Mouse (Mus musculus) forebrain, embryonic 12.5 days (tissue): Measurements from ENCODE around the gene Tssk4. TPM values are rescaled to one million over a fixed set of nuclear protein-coding genes. Genes with fewer than 3 reads are reported as not detected.

ENCODE experiments used
- ATAC-seq: fragments of 200-750 bp; cut with Nextera tagmentation; 2 replicates; pipeline ENCODE4 v1.8.0; 2017; ENCODE audit warnings: moderate TSS enrichment; ENCODE audit not compliant: low FRiP score
- H3K27ac ChIP-seq: fragments of 300-500 bp; sonication (generic); 2 replicates; pipeline ENCODE4 v1.5.1; 2016; ENCODE audit warnings: mild to moderate bottlenecking
- H3K27me3 ChIP-seq: fragments of 300-500 bp; sonication (generic); 2 replicates; pipeline ENCODE4 v1.6.1; 2016; ENCODE audit warnings: mild to moderate bottlenecking
- H3K36me3 ChIP-seq: fragments of 300-500 bp; sonication (generic); replicated peaks from 2 replicates; pipeline ENCODE4 v1.6.1; 2016; ENCODE audit warnings: mild to moderate bottlenecking
- H3K4me1 ChIP-seq: fragments of 300-500 bp; sonication (generic); 2 replicates; pipeline ENCODE4 v1.6.1; 2016
- H3K4me2 ChIP-seq: fragments of 300-500 bp; sonication (generic); 2 replicates; pipeline ENCODE4 v1.6.1; 2016; ENCODE audit warnings: mild to moderate bottlenecking, moderate library complexity
- H3K4me3 ChIP-seq: fragments of 300-500 bp; sonication (generic); replicated peaks from 2 replicates; pipeline ENCODE4 v1.5.1; 2016; ENCODE audit warnings: mild to moderate bottlenecking
- H3K9ac ChIP-seq: fragments of 300-500 bp; sonication (generic); 2 replicates; pipeline ENCODE4 v1.6.1; 2016; ENCODE audit warnings: mild to moderate bottlenecking
- H3K9me3 ChIP-seq: fragments of 300-500 bp; sonication (generic); 2 replicates; pipeline ENCODE4 v1.6.1; 2016
- WGBS: fragments of 180-500 bp; shearing (Covaris S2); methylation state at CpG from one replicate; pipeline ENCODE4 v1.1.7; 2016; 5-methylcytosine and 5-hydroxymethylcytosine counted together
- polyA plus RNA-seq: library from polyadenylated mRNA; unstranded; fragments of >200 nt; fragmentation: Nextera tagmentation; extraction: Ambion mirVana; gene quantifications from 2 replicates; pipeline ENCODE4 v1.2.1, GENCODE M21; 2016

Tssk4 gene
- polyA plus RNA-seq, 1 experiment from 2014 or later = 0.68 TPM

GRCm38 (mm10) chr14:55618486-55619195 is 31.3 kb upstream of the Tssk4 start:
- H3K4me3 ChIP-seq = peak overlapping the region; percentile 19
- no peak for ATAC-seq
- H3K27me3 ChIP-seq = 0 out of 2 replicates have a peak, but pooled peaks cover 2% of the 10 kb centered on the region
- H3K9ac ChIP-seq = 0 out of 2 replicates have a peak overlapping the region, but pooled peaks have one; percentile 18
- 59% methylated on average over 22 of the region's 22 CpGs for WGBS
- peak overlapping the region; percentile 35 for H3K4me2 ChIP-seq
- H3K36me3 ChIP-seq = no peaks in the 10 kb centered on the region
- 0 out of 2 replicates have a peak, but pooled peaks cover 2% of the 10 kb centered on the region for H3K4me1 ChIP-seq
- no peaks in the 10 kb centered on the region for H3K9me3 ChIP-seq
- no peak overlapping the region for H3K27ac ChIP-seq

- no peaks in the 10 kb centered on the region for H3K4me1 ChIP-seq
- H3K27me3 ChIP-seq = no peaks in the 10 kb centered on the region
- 93% methylated on average over 27 of the region's 27 CpGs for WGBS
- peaks cover 94% of the 10 kb centered on the region for H3K36me3 ChIP-seq
- H3K4me2 ChIP-seq = no peak overlapping the region
- no peak overlapping the region for H3K4me3 ChIP-seq
- H3K9me3 ChIP-seq = no peaks in the 10 kb centered on the region
- no peak overlapping the region for H3K9ac ChIP-seq
- ATAC-seq = no peak
- H3K27ac ChIP-seq = no peak overlapping the region
These were observed 21.7 kb upstream of the Tssk4 start for GRCm38 (mm10) chr14:55628077-55628827.

GRCm38 (mm10) chr14:55629312-55629711 is 20.7 kb upstream of the Tssk4 start:
- no peak for ATAC-seq
- Histone ChIP-seq H3K9ac (no peak overlapping the region), H3K9me3 (no peaks in the 10 kb centered on the region), H3K4me2 (no peak overlapping the region), H3K27me3 (no peaks in the 10 kb centered on the region), H3K4me3 (no peak overlapping the region), H3K27ac (no peak overlapping the region), H3K36me3 (peaks cover 99% of the 10 kb centered on the region), H3K4me1 (peaks cover 4% of the 10 kb centered on the region; the same call in 1 of the 2 replicates)
- 59% methylated on average over 5 of the region's 5 CpGs for WGBS

- Histone ChIP-seq H3K4me1 (peaks cover 18% of the 10 kb centered on the region), H3K36me3 (peaks cover 77% of the 10 kb centered on the region), H3K9ac (peak overlapping the region; percentile 82), H3K4me3 (peak overlapping the region; percentile 68), H3K27ac (peak overlapping the region; percentile 80), H3K4me2 (peak overlapping the region; percentile 91), H3K27me3 (no peaks in the 10 kb centered on the region), H3K9me3 (no peaks in the 10 kb centered on the region)
- WGBS = 4% methylated on average over 23 of the region's 23 CpGs
- peak; percentile 5 for ATAC-seq
These were observed 15.0 kb upstream of the Tssk4 start for GRCm38 (mm10) chr14:55634874-55635522.

GRCm38 (mm10) chr14:55635523-55636007 is 14.4 kb upstream of the Tssk4 start, which contains the start of gene Ipo4:
TSS of gene Ipo4 (minus strand) at chr14:55635957.
- no peaks in the 10 kb centered on the region for H3K9me3 ChIP-seq
- H3K4me2 ChIP-seq = peak within 1 kb of the TSS; percentile 91
- 2% methylated on average over 33 of the region's 33 CpGs for WGBS
- H3K27me3 ChIP-seq = no peaks in the 10 kb centered on the region
- peak within 1 kb of the TSS; percentile 82 for H3K9ac ChIP-seq
- peak within 1 kb of the TSS; percentile 68 for H3K4me3 ChIP-seq
- peak within 1 kb of the TSS; percentile 80 for H3K27ac ChIP-seq
- ATAC-seq = peak; percentile 91
- H3K4me1 ChIP-seq = peaks cover 18% of the 10 kb centered on the region
- peaks cover 77% of the 10 kb centered on the region for H3K36me3 ChIP-seq

- Histone ChIP-seq H3K27me3 (no peaks in the 10 kb centered on the region), H3K4me3 (no peak within 1 kb of the TSS), H3K4me1 (peaks cover 27% of the 10 kb centered on the region), H3K9me3 (no peaks in the 10 kb centered on the region), H3K9ac (no peak within 1 kb of the TSS), H3K27ac (no peak within 1 kb of the TSS), H3K36me3 (peaks cover 63% of the 10 kb centered on the region), H3K4me2 (no peak within 1 kb of the TSS)
- 92% methylated on average over 9 of the region's 9 CpGs for WGBS
- ATAC-seq = no peak
These were observed 12.2 kb upstream of the Tssk4 start, which contains the start of gene Gm49378 for GRCm38 (mm10) chr14:55637795-55638194. TSS of gene Gm49378 (minus strand) at chr14:55637895.

GRCm38 (mm10) chr14:55640816-55641215 is 9.2 kb upstream of the Tssk4 start:
- peaks cover 30% of the 10 kb centered on the region for H3K4me1 ChIP-seq
- H3K4me2 ChIP-seq = no peak overlapping the region
- H3K27me3 ChIP-seq = no peaks in the 10 kb centered on the region
- no peak for ATAC-seq
- no peaks in the 10 kb centered on the region for H3K9me3 ChIP-seq
- no peak overlapping the region for H3K9ac ChIP-seq
- 97% methylated on average over 14 of the region's 14 CpGs for WGBS
- no peak overlapping the region for H3K27ac ChIP-seq
- no peak overlapping the region for H3K4me3 ChIP-seq
- H3K36me3 ChIP-seq = peaks cover 47% of the 10 kb centered on the region

- H3K36me3 ChIP-seq = peaks cover 49% of the 10 kb centered on the region
- no peak for ATAC-seq
- H3K4me3 ChIP-seq = no peak overlapping the region
- peaks cover 26% of the 10 kb centered on the region for H3K4me1 ChIP-seq
- no peak overlapping the region for H3K9ac ChIP-seq
- WGBS = 92% methylated on average over 13 of the region's 13 CpGs
- H3K27ac ChIP-seq = no peak overlapping the region
- H3K4me2 ChIP-seq = no peak overlapping the region
- no peaks in the 10 kb centered on the region for H3K9me3 ChIP-seq
- no peaks in the 10 kb centered on the region for H3K27me3 ChIP-seq
These were observed 8.7 kb upstream of the Tssk4 start for GRCm38 (mm10) chr14:55641291-55641690.

GRCm38 (mm10) chr14:55642679-55643059 is 7.3 kb upstream of the Tssk4 start:
- Histone ChIP-seq H3K4me2 (peak overlapping the region; percentile 90), H3K27ac (peak overlapping the region; percentile 94), H3K27me3 (no peaks in the 10 kb centered on the region), H3K4me3 (peak overlapping the region; percentile 92), H3K9ac (peak overlapping the region; percentile 90), H3K9me3 (no peaks in the 10 kb centered on the region), H3K36me3 (peaks cover 41% of the 10 kb centered on the region), H3K4me1 (peaks cover 25% of the 10 kb centered on the region)
- 26% methylated on average over 8 of the region's 8 CpGs for WGBS
- ATAC-seq = peak; percentile 59

GRCm38 (mm10) chr14:55643060-55643907 is 6.7 kb upstream of the Tssk4 start, which contains the start of gene Tm9sf1:
TSS of gene Tm9sf1 (minus strand) at chr14:55643806.
- peak within 1 kb of the TSS; percentile 90 for H3K9ac ChIP-seq
- H3K4me3 ChIP-seq = peak within 1 kb of the TSS; percentile 92
- peak within 1 kb of the TSS; percentile 90 for H3K4me2 ChIP-seq
- ATAC-seq = peak; percentile 90
- no peaks in the 10 kb centered on the region for H3K9me3 ChIP-seq
- H3K27me3 ChIP-seq = no peaks in the 10 kb centered on the region
- peaks cover 25% of the 10 kb centered on the region for H3K4me1 ChIP-seq
- peaks cover 35% of the 10 kb centered on the region for H3K36me3 ChIP-seq
- peak within 1 kb of the TSS; percentile 94 for H3K27ac ChIP-seq
- under 1% methylated on average over 87 of the region's 89 CpGs for WGBS

- H3K27ac ChIP-seq = no peak overlapping the region
- no peaks in the 10 kb centered on the region for H3K27me3 ChIP-seq
- peak overlapping the region; percentile 92 for H3K4me3 ChIP-seq
- no peak for ATAC-seq
- WGBS = 33% methylated on average over 17 of the region's 17 CpGs
- peaks cover 24% of the 10 kb centered on the region for H3K36me3 ChIP-seq
- no peaks in the 10 kb centered on the region for H3K9me3 ChIP-seq
- peak overlapping the region; percentile 90 for H3K9ac ChIP-seq
- H3K4me1 ChIP-seq = peaks cover 25% of the 10 kb centered on the region
- H3K4me2 ChIP-seq = peak overlapping the region; percentile 90
These were observed 5.6 kb upstream of the Tssk4 start for GRCm38 (mm10) chr14:55644261-55644888.
